Mouse (Mus musculus): ENCODE data around the gene Cyp4f15.
"Not testable (repeated sequence)": the region's sequence is repeated elsewhere in the genome, so short reads cannot be mapped to it uniquely, and the experiment has no call there.

Cyp4f15 gene

GRCm38 (mm10) chr17:32685048-32685750, at the start of gene Cyp4f15:
Gene Cyp4f15 (plus strand): TSS chr17:32685627.
- peak; percentile 70 to 79 for DNase-seq

- DNase-seq: no peak
Observed at GRCm38 (mm10) chr17:32636341-32636740, 49.1 kb upstream of the Cyp4f15 start.

- no peak for DNase-seq
Observed at GRCm38 (mm10) chr17:32637151-32637550, 48.3 kb upstream of the Cyp4f15 start.

- DNase-seq: no peak
Observed at GRCm38 (mm10) chr17:32646631-32647030, 38.8 kb upstream of the Cyp4f15 start.

GRCm38 (mm10) chr17:32653860-32654259, 31.6 kb upstream of the Cyp4f15 start:
- DNase-seq: no peak

GRCm38 (mm10) chr17:32657041-32657440, 28.4 kb upstream of the Cyp4f15 start:
- DNase-seq: no peak

- no peak for DNase-seq
Observed at GRCm38 (mm10) chr17:32658246-32658645, 27.2 kb upstream of the Cyp4f15 start.

- DNase-seq: peak; percentile 55 to 70
Observed at GRCm38 (mm10) chr17:32658712-32659111, 26.7 kb upstream of the Cyp4f15 start, which contains the start of gene Cyp4f40. Gene Cyp4f40 (plus strand): TSS chr17:32658900.

GRCm38 (mm10) chr17:32673976-32674375, 11.5 kb upstream of the Cyp4f15 start:
- DNase-seq: no peak

GRCm38 (mm10) chr17:32676040-32676635, 9.3 kb upstream of the Cyp4f15 start:
- DNase-seq: peak; percentile 20 to 28

- peak in 1 of 2 experiments; percentile 34 for DNase-seq
Observed at GRCm38 (mm10) chr17:32680404-32680803, 5.0 kb upstream of the Cyp4f15 start.

GRCm38 (mm10) chr17:32686722-32687121, 1.3 kb downstream of the Cyp4f15 start:
- DNase-seq: no peak

- no peak for DNase-seq
Observed at GRCm38 (mm10) chr17:32690959-32691358, 5.5 kb downstream of the Cyp4f15 start.

GRCm38 (mm10) chr17:32702826-32703225, 17.4 kb downstream of the Cyp4f15 start:
- DNase-seq: peak; percentile 57 to 76

- not testable (repeated sequence) for DNase-seq
Observed at GRCm38 (mm10) chr17:32710541-32710940, 25.1 kb downstream of the Cyp4f15 start.

GRCm38 (mm10) chr17:32722151-32722550, 36.7 kb downstream of the Cyp4f15 start:
- DNase-seq: not testable (repeated sequence)

- no peak for DNase-seq
Observed at GRCm38 (mm10) chr17:32722771-32723170, 37.3 kb downstream of the Cyp4f15 start.

- DNase-seq: not testable (repeated sequence)
Observed at GRCm38 (mm10) chr17:32726360-32726759, 40.9 kb downstream of the Cyp4f15 start.

GRCm38 (mm10) chr17:32729029-32729428, 43.6 kb downstream of the Cyp4f15 start:
- DNase-seq: no peak

GRCm38 (mm10) chr17:32738406-32738805, 53.0 kb downstream of the Cyp4f15 start:
- DNase-seq: no peak

GRCm38 (mm10) chr17:32741057-32741456, 55.6 kb downstream of the Cyp4f15 start:
- no peak for DNase-seq

GRCm38 (mm10) chr17:32750611-32751010, 65.2 kb downstream of the Cyp4f15 start:
- no peak for DNase-seq
